Mouse (Mus musculus): Measurements from ENCODE around the gene Atp13a2.

The Atp13a2 gene

GRCm38 (mm10) chr4:140962207-140962909 is 24.3 kb upstream of the Atp13a2 start:
- no peak for DNase-seq

GRCm38 (mm10) chr4:140962950-140963349 is 23.7 kb upstream of the Atp13a2 start:
- DNase-seq: no peak

GRCm38 (mm10) chr4:140963941-140964597 is 22.6 kb upstream of the Atp13a2 start:
- DNase-seq: peak; percentile 25

GRCm38 (mm10) chr4:140964620-140965019 is 22.1 kb upstream of the Atp13a2 start:
- DNase-seq: peak; percentile 71

GRCm38 (mm10) chr4:140967386-140968159 is 19.1 kb upstream of the Atp13a2 start:
- no peak for DNase-seq

- no peak for DNase-seq
Observed at GRCm38 (mm10) chr4:140971691-140972090, 15.0 kb upstream of the Atp13a2 start.

- DNase-seq: no peak
Observed at GRCm38 (mm10) chr4:140974408-140974807, 12.3 kb upstream of the Atp13a2 start.

GRCm38 (mm10) chr4:140975356-140975755 is 11.3 kb upstream of the Atp13a2 start:
- DNase-seq: no peak

- no peak for DNase-seq
Observed at GRCm38 (mm10) chr4:140977278-140977677, 9.4 kb upstream of the Atp13a2 start.

GRCm38 (mm10) chr4:140977886-140978692 is 8.6 kb upstream of the Atp13a2 start:
- DNase-seq: no peak

- DNase-seq: peak; percentile 29
Observed at GRCm38 (mm10) chr4:140981605-140982004, 5.1 kb upstream of the Atp13a2 start.

GRCm38 (mm10) chr4:140982808-140983207 is 3.9 kb upstream of the Atp13a2 start:
- DNase-seq: no peak

- peak; percentile 74 for DNase-seq
Observed at GRCm38 (mm10) chr4:140983442-140983841, 3.2 kb upstream of the Atp13a2 start.

GRCm38 (mm10) chr4:140984544-140984943 is 2.1 kb upstream of the Atp13a2 start:
- no peak for DNase-seq

- DNase-seq: no peak
Observed at GRCm38 (mm10) chr4:140986024-140986710, 506 bp upstream of the Atp13a2 start.

GRCm38 (mm10) chr4:140987476-140987875 is 803 bp downstream of the Atp13a2 start:
- DNase-seq: peak; percentile 24

- DNase-seq: no peak
Observed at GRCm38 (mm10) chr4:140988706-140989290, 2.1 kb downstream of the Atp13a2 start.

GRCm38 (mm10) chr4:140989447-140989846 is 2.8 kb downstream of the Atp13a2 start:
- DNase-seq: no peak

GRCm38 (mm10) chr4:140992215-140992614 is 5.5 kb downstream of the Atp13a2 start:
- no peak for DNase-seq

GRCm38 (mm10) chr4:140993846-140994245 is 7.2 kb downstream of the Atp13a2 start:
- no peak for DNase-seq

GRCm38 (mm10) chr4:140995811-140996210 is 9.1 kb downstream of the Atp13a2 start:
- no peak for DNase-seq

- DNase-seq: no peak
Observed at GRCm38 (mm10) chr4:140996812-140997211, 10.1 kb downstream of the Atp13a2 start.
